Mouse (Mus musculus) left cerebral cortex, adult 18-20 months (tissue): ENCODE measurements at regions not wholly inside any gene's neighbourhood (a gene's known extent, or its start where the extent isn't known, plus 50 kb on each side); places are given as distances from the start of the nearest gene placed in this dataset.
"Not testable (repeated sequence)": the region's sequence is repeated elsewhere in the genome, so short reads cannot be mapped to it uniquely, and the experiment has no call there.

Experiments
- DNase-seq, 2 experiments: peaks; one replicate each; pipeline ENCODE4 v3.0.0; 2021 to 2022; ENCODE audit warnings: low spot score in 2 of 2, mixed read lengths in 1 of 2

GRCm38 (mm10) chr13:27945062-27945461 lies 71.0 kb upstream of the Prl4a1 start:
- peak; percentile 59 to 75 for DNase-seq

- DNase-seq: not testable (repeated sequence)
These were observed 55.6 kb upstream of the Prl4a1 start for GRCm38 (mm10) chr13:27960421-27960820.

- DNase-seq: not testable (repeated sequence)
These were observed 53.6 kb upstream of the Prl4a1 start for GRCm38 (mm10) chr13:27962381-27962780.

GRCm38 (mm10) chr13:27966021-27966420 lies 50.0 kb upstream of the Prl4a1 start:
- not testable (repeated sequence) for DNase-seq
